Mouse (Mus musculus) T-helper 17 cell (primary cell): ENCODE measurements at regions not wholly inside any gene's neighbourhood (a gene's known extent, or its start where the extent isn't known, plus 50 kb on each side); places are given as distances from the start of the nearest gene placed in this dataset.

Experiments used
- in situ Hi-C, 2 experiments: fragments of 300-600 bp; cut with MboI, MseI; formaldehyde crosslinking; loops; 1 replicate in 1 of 2; 2 replicates in 1 of 2; pipeline ENCODE4 v1.15.1; 2025; ENCODE audit warnings: high pct_unique_total_duplicates in 2 of 2

GRCm38 (mm10) chr2:74354591-74354990 is 224.6 kb downstream of the Lnpk start:
- in situ Hi-C loops: no loop called here

- in situ Hi-C loops: no loop called here
Observed at GRCm38 (mm10) chr2:74349809-74350208, 229.4 kb downstream of the Lnpk start.

GRCm38 (mm10) chr2:74306301-74306700 is 272.9 kb downstream of the Lnpk start:
- in situ Hi-C loops: loop anchor here (10.0 to 25.0 kb wide), 2 partner anchors 368 to 1856 kb away; partner anchors contain the start of genes Hoxd11 (in 2 of the 2) and Hoxd12 (in 2 of the 2)

GRCm38 (mm10) chr2:74300885-74301451 is 278.3 kb downstream of the Lnpk start:
- in situ Hi-C loops: loop anchor here (10.0 to 25.0 kb wide), 2 partner anchors 374 to 1861 kb away; partner anchors contain the start of genes Hoxd11 (in 2 of the 2) and Hoxd12 (in 2 of the 2)

- in situ Hi-C loops: loop anchor here (10.0 to 25.0 kb wide), 2 partner anchors 374 to 1862 kb away; partner anchors contain the start of genes Hoxd11 (in 2 of the 2) and Hoxd12 (in 2 of the 2)
Observed at GRCm38 (mm10) chr2:74300366-74300791, 278.9 kb downstream of the Lnpk start.

GRCm38 (mm10) chr2:74292641-74293040 is 286.6 kb downstream of the Lnpk start:
- in situ Hi-C loops: no loop called here

- in situ Hi-C loops: no loop called here
Observed at GRCm38 (mm10) chr2:74291416-74292396, 287.5 kb downstream of the Lnpk start.

GRCm38 (mm10) chr2:74285624-74286023 is 293.6 kb downstream of the Lnpk start:
- in situ Hi-C loops: no loop called here

- in situ Hi-C loops: no loop called here
Observed at GRCm38 (mm10) chr2:74264963-74265362, 314.3 kb downstream of the Lnpk start.

GRCm38 (mm10) chr2:74257034-74257781 is 322.0 kb downstream of the Lnpk start:
- in situ Hi-C loops: no loop called here

- in situ Hi-C loops: loop anchor here in 1 of 2 experiments (10.0 kb wide), 1 partner anchor 1223 kb away; no protein-coding TSS in a partner anchor
Observed at GRCm38 (mm10) chr2:74247521-74247920, 331.7 kb downstream of the Lnpk start.

- in situ Hi-C loops: loop anchor here in 1 of 2 experiments (10.0 kb wide), 1 partner anchor 1222 kb away; no protein-coding TSS in a partner anchor
Observed at GRCm38 (mm10) chr2:74246631-74247030, 332.6 kb downstream of the Lnpk start.

GRCm38 (mm10) chr2:74244203-74244602 is 333.1 kb upstream of the Atp5g3 start:
- in situ Hi-C loops: loop anchor here in 1 of 2 experiments (10.0 kb wide), 1 partner anchor 1219 kb away; no protein-coding TSS in a partner anchor

GRCm38 (mm10) chr2:74243801-74244200 is 332.7 kb upstream of the Atp5g3 start:
- in situ Hi-C loops: loop anchor here in 1 of 2 experiments (10.0 kb wide), 1 partner anchor 1219 kb away; no protein-coding TSS in a partner anchor

- in situ Hi-C loops: no loop called here
Observed at GRCm38 (mm10) chr2:74239586-74239985, 328.5 kb upstream of the Atp5g3 start.

GRCm38 (mm10) chr2:74217437-74217836 is 306.3 kb upstream of the Atp5g3 start:
- in situ Hi-C loops: no loop called here

- in situ Hi-C loops: no loop called here
Observed at GRCm38 (mm10) chr2:74210210-74210609, 299.1 kb upstream of the Atp5g3 start.

- in situ Hi-C loops: no loop called here
Observed at GRCm38 (mm10) chr2:74209421-74209917, 298.3 kb upstream of the Atp5g3 start.

GRCm38 (mm10) chr2:74207440-74207839 is 296.3 kb upstream of the Atp5g3 start:
- in situ Hi-C loops: no loop called here

GRCm38 (mm10) chr2:74202776-74203175 is 291.6 kb upstream of the Atp5g3 start:
- in situ Hi-C loops: no loop called here
